Mouse (Mus musculus) cerebellum, postnatal 4 days (tissue): ENCODE results near the gene Hint1.
"Not testable (repeated sequence)": the region's sequence is repeated elsewhere in the genome, so short reads cannot be mapped to it uniquely, and the experiment has no call there.

Experiments used
- DNase-seq, 2 experiments: peaks; one replicate each; pipeline ENCODE4 v3.0.0; 2022; ENCODE audit warnings: low spot score in 2 of 2, mixed read lengths in 1 of 2

Gene Hint1

GRCm38 (mm10) chr11:54866119-54867048 is at the start of gene Hint1:
Hint1 (plus strand) TSS chr11:54866383.
- DNase-seq: peak; percentile 83 to 94

- DNase-seq: no peak
Observed at GRCm38 (mm10) chr11:54817449-54817848, 48.7 kb upstream of the Hint1 start.

- DNase-seq: no peak
Observed at GRCm38 (mm10) chr11:54819489-54819888, 46.7 kb upstream of the Hint1 start.

DNA sequence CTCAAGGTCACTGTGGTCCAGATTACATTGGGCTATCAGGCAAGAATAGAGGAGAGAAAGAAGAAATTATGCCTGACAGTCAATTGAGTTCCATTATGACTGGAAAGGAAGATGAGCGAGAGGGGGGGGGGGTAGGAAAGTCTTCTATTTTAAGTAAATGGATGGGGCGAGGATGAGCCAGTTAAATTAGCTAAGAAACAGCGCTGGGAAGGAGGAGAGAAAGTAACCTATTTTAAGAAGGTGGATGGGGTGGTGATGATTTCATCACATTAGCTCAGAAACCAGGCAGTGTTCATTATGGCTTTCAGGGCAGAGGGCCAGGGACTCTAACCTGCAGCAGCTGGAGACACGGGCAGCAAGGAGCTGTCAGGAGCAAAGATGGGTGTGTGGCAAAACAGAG is 42.7 kb upstream of the Hint1 start:
- no peak for DNase-seq

DNA sequence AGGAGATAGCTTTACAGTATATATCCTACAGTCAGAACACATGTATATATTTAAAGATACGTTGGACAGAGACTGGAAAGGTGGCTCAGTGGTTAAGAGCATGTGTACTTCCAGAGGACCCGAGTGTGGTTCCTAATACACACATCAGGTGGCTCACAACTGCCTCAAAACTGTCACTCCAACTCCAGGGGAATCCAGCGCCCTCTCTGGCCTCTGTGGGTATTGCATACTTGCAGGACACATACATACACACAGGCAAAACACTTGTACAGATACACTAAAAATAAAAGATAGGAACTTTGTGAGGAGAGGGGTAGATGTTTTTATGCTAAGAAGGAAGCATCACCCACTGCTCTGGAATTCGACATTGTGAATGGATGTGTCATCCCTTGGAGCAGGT is 40.4 kb upstream of the Hint1 start:
- no peak for DNase-seq

GRCm38 (mm10) chr11:54826819-54827218 is 39.4 kb upstream of the Hint1 start:
- DNase-seq: no peak

DNA sequence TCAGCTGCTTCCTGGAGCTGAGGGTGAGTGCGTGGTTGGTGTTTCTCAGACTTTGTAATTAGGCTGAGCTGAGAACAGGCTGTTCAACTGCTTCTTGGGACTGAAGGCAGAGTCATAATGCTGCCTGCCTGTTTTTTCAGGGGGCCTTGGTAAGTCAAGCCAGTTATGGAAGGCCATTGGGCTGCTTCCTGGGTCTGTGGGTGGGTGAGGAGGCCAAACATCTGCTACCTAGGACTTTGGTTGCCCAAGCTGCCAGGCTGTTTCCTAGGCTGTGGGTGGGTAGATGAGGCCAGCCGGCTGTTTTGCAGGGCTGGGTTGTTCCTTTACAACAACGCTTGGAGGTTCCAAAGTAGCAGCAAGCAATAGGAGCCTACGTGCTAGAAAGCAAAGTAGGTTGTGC is 32.4 kb upstream of the Hint1 start:
- no peak for DNase-seq

DNA sequence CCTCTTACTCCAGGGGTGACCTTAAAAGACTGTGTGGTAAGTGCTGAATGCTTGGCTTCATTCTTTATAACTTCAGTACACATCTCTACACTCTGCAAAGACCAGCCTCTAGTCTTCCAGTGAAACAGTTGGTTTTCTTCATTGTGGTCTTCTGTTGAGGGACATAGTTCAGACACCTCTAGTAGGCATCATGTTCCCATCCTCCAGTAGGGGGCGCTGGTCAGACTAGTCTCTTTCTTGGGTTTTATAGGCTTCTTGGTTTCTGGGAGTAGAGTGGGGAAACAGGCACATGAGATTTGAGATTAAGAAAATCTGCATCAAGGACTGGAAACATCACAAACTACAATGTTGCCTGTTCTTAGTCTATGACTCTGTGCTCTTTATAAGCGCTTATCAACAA is 31.6 kb upstream of the Hint1 start:
- no peak for DNase-seq

GRCm38 (mm10) chr11:54836106-54836505 is 30.1 kb upstream of the Hint1 start:
- DNase-seq: peak; percentile 31 to 55

GRCm38 (mm10) chr11:54839696-54840095 is 26.5 kb upstream of the Hint1 start:
- no peak for DNase-seq

DNA sequence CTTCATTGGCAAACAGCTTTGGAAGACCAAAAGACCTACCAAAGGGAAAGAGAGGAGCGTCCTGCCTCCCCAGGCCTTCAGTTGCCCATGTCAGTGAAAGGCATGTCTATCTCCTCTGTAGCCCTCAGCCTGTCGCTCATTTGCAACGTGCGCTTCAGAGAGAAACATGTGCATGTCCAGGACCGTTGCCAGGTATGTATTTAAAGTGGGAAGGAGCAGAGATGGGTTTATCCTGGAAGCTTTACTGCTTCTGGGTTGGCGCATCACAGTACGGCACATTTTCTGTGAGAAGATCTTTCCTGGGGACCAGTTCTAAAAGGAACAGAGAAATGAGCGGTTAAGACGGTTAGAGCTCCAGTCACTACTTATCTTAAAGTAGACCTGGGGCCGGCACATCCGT is 25.3 kb upstream of the Hint1 start:
- no peak for DNase-seq

DNA sequence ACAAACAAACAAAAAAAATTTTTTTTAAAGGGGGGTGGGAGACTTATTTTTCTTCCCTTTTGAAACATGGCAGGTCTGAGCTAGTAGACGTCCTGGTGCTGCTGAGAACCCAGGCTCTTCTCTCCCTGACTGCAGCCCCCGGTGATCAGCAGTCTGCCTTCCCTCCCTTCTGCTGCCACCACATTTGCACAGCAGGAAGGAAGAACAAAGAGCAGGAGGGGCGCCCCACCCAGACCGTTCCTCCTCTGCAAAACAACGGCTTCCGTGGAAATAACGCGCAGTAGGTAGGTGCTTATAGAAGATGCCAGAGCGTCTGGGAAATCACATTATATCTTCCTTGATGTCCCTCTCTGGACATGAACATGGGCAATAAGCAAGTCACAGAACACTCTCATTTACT is 21.8 kb upstream of the Hint1 start:
- DNase-seq: no peak

DNA sequence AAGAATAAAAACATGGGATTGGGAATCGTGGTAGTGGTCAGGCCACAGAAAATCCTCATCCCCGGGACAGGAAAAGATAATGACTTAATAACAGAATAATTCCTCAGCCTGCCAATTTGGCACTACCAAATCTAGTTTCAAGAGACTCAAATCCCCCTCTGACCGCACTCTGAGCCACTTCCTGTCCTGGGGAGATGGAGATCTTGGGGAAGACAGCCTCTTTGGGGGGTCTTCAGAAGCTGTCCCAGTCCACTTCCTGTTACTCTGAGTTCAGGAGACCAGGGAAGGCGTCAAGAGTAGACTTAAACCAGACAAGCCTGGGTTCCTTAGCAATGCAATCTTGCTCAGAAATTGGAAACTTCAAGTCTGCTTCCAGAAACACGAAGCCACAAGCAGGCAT is 21.2 kb upstream of the Hint1 start:
- DNase-seq: no peak

DNA sequence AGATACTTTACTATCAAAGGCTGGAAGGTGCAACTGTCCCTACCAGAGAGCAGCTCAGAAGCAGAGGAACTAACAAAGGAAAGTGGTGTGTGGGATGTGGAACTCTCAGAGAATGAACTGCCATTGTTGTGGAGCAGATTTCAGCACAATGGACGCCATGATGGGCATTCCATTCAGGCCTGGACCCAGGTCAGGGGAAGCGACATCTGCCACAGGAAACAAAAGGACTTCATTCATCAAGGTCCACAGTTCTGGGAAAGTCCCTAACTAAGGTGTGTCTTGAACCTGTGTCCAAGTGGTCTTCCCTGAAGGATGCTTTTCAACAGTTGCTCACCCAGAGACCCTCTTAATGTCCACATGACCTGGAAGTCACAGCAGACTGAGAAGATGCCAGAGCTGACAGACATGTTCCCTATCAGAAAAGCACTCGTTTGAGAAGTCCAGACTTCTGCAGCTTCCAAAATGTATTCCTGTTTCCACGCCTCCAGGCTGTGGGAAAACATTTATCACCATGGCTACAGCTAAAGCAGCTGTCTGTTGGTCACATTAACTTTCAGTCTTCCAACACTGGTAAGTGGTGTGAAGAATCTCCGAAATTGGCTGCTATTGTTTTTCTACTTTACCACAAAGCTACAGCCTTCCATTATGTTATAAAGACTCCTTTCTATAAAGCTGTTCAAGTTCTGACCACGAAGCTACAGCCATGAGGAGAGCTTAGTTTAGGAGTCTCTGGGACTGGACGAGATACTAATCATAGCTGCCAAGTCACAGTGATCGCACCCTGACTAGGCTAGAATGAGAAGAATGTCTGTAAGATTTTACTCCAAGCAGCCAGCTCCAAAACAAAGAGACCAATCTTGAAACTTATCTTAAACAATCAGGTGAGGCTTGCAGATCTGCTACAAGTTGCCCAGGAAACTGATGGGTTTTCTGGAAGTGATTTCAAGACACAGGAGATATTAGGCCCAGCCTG is 20.4 kb upstream of the Hint1 start:
- DNase-seq: no peak

GRCm38 (mm10) chr11:54849961-54850758 is 16.0 kb upstream of the Hint1 start:
- DNase-seq: no peak

- DNase-seq: no peak
Observed at GRCm38 (mm10) chr11:54851656-54852055, 14.5 kb upstream of the Hint1 start.

GRCm38 (mm10) chr11:54858880-54859279 is 7.3 kb upstream of the Hint1 start:
- not testable (repeated sequence) for DNase-seq

DNA sequence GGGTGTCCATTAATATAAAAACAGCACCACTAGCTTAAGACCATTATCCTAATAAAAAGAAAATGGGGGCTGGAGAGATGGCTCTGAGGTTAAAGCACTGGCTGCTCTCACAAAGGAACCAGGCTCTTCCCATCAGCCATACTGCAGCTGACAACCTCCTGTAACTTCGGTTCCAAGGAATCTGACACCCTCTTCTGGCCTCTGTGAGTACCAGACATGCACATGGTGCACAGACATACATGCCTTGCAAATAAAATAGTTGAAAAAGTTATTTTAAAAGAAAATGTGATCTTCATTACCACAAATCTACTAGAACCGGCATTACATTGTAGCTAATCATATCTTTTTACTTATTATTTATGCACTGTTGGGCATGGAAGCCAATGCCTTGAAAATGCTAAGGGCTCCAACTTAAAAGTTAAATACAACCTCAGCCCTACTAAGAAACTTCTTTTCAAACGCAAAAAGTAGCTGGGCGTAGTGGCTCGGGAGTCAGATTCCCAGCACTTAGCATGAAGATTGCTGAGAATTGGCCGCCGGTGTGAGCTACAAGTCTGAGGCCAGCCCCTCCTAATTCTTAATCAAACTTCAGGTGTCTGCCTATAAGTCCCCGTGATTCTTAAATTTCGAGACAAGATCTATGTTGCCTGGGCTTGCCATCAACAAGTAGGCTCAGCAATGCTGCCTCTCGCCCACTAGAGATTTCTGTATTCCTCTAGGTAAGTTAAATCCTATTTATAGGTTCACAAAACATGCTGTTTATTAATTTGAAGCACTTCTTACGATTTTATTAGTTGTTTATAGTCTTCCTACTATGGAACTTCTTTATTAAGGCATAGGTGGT is 6.6 kb upstream of the Hint1 start:
- no peak for DNase-seq

- DNase-seq: peak; percentile 92 to 96
Observed at GRCm38 (mm10) chr11:54860256-54861038, 5.7 kb upstream of the Hint1 start, which contains the start of gene Lyrm7. Lyrm7 (minus strand) TSS chr11:54860916.
